Mouse (Mus musculus) layer of hippocampus, postnatal 14 days (tissue): ENCODE measurements at regions not wholly inside any gene's neighbourhood (a gene's known extent, or its start where the extent isn't known, plus 50 kb on each side); places are given as distances from the start of the nearest gene placed in this dataset.

Experiments
- DNase-seq, 2 experiments: peaks; one replicate each; pipeline ENCODE4 v3.0.0; 2021 to 2022; ENCODE audit warnings: low spot score in 2 of 2, mixed read lengths in 1 of 2

DNA sequence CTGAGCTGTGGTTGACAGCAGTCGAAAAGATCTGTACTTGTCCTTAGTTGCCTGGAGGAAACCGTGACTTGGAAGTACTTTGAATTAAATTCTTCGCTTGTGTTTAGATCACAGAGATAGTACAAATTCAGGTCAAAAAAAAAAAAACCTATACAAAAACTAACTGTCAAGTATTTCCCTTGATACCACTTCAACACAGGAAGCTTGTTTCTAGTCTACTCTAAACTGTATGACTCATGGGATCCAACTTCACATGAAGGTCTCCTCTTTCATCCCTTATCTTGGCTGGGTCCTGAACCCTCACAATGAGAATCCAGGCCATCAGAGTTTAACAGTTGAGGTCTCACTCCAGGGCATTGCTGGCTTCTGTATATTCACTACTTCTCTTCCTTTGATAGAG is 54.8 kb downstream of the Tmem30b start:
- DNase-seq = no peak

GRCm38 (mm10) chr12:73482858-73483257 is 63.3 kb downstream of the Tmem30b start:
- no peak for DNase-seq

GRCm38 (mm10) chr12:73482275-73482674 is 63.9 kb downstream of the Tmem30b start:
- no peak for DNase-seq

DNA sequence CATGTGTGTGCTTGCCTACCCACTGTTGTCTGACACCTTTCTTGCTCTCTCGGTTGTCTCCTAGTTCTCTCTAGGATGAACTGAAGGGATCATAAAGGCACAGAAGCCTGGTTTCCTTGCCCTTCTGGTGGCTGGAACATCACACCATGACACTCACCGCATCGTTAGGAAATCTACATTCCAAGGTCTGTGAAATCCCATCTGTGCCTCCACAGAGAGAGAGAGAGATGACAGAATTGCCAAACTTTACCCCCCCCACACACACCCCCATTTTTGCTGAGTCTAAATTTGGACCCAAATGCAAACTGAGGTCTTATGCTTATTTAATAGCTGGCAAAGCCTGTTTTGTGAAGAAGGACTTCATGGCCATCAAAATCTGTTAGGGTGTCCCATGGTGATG is 64.5 kb downstream of the Tmem30b start:
- no peak for DNase-seq

- DNase-seq = no peak
Measured at GRCm38 (mm10) chr12:73481165-73481564, 65.0 kb downstream of the Tmem30b start.

DNA sequence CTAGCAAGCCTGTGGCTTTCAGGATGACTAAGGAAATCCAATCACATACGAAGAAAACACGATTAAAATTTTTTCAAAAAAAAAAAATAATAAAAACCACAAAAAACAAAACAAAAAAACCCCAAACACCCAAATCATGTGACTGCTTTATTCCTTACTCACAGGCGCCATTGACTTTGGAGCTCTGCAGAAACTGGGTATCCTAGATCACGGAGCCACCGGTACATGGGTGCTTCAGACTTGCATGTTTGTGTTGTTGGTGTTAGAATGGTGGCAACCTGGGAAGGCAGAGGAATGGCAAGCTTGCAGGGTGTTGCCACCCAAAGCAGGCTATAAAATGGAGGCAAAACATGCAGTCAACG is 65.6 kb downstream of the Tmem30b start:
- no peak for DNase-seq

GRCm38 (mm10) chr12:73479932-73480609 is 66.1 kb downstream of the Tmem30b start:
- DNase-seq = no peak

- no peak for DNase-seq
Measured at GRCm38 (mm10) chr12:73478641-73479040, 67.6 kb downstream of the Tmem30b start.

GRCm38 (mm10) chr12:73476421-73476858 is 69.8 kb downstream of the Tmem30b start:
- no peak for DNase-seq

- no peak for DNase-seq
Measured at GRCm38 (mm10) chr12:73475774-73476173, 70.4 kb downstream of the Tmem30b start.

GRCm38 (mm10) chr12:73475020-73475419 is 71.2 kb downstream of the Tmem30b start:
- no peak for DNase-seq

GRCm38 (mm10) chr12:73473111-73473510 is 73.1 kb downstream of the Tmem30b start:
- no peak for DNase-seq

- DNase-seq = no peak
Measured at GRCm38 (mm10) chr12:73471966-73472365, 74.2 kb downstream of the Tmem30b start.

GRCm38 (mm10) chr12:73466484-73466883 is 79.7 kb downstream of the Tmem30b start:
- DNase-seq = no peak

DNA sequence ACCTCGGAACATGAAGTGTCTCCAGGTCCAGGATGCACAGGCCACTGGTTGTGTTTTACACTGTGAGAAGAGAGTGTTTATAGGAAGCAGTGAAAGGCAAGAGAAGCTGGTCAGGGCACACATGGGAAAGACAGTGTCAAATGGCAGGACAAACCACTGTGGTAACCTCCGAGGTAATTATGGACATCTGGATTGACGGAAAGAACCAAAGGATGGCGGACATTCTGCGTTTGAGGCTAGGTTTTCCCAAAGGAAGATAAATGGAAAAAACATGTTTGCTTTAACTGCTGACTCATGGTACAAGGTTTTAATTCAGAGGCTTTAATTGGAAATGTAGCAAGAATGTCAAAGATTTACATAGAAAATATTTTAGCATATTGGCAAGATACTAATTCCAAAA is 80.2 kb downstream of the Tmem30b start:
- DNase-seq = no peak

- DNase-seq = no peak
Measured at GRCm38 (mm10) chr12:73464311-73464710, 81.9 kb downstream of the Tmem30b start.

- peak in 1 of 2 experiments; percentile 15 for DNase-seq
Measured at GRCm38 (mm10) chr12:73462091-73462490, 84.1 kb downstream of the Tmem30b start.

DNA sequence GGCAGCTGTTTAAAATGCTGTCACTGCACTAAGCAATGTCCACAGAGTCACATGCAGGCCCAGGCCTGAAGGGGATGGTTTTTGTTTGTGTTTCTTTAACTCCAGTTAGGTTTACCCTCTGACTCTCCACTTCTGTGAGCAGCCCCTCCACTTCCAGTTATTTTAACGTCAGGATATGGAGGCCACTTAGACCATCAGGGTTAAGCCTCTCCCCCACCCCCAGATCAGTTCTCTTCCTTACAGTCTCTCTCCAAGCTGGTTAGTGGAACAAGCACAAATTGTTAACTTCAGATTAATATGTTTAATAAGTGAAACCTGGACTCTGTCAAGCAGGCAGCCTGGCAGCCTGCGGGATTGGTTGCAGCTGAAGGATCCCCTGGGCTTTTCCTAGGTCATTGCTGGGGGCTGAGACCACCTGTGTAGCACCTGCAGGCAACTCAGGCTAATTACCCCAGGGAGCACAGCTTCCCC is 85.9 kb downstream of the Tmem30b start:
- DNase-seq = no peak

DNA sequence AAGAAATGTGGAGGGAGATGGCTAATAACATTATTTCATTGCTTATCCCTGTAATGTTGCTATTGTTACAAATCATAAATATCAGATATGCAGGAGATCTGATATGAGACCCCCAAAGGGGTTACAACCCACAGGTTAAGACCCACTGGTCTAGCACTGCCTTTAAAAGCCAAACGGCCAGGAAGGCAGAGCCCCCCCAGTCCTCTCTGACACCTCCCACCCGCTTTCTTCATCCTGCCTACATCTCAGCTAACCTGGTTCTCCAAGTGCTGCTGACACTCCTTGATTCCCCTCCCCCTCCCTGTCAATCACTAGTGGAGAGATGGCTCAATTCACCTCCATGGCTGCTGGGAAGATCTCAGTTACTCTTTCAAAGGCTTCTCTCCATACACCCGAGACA is 94.9 kb downstream of the Tmem30b start:
- DNase-seq = no peak

GRCm38 (mm10) chr12:73450541-73450940 is 95.7 kb downstream of the Tmem30b start:
- no peak for DNase-seq

DNA sequence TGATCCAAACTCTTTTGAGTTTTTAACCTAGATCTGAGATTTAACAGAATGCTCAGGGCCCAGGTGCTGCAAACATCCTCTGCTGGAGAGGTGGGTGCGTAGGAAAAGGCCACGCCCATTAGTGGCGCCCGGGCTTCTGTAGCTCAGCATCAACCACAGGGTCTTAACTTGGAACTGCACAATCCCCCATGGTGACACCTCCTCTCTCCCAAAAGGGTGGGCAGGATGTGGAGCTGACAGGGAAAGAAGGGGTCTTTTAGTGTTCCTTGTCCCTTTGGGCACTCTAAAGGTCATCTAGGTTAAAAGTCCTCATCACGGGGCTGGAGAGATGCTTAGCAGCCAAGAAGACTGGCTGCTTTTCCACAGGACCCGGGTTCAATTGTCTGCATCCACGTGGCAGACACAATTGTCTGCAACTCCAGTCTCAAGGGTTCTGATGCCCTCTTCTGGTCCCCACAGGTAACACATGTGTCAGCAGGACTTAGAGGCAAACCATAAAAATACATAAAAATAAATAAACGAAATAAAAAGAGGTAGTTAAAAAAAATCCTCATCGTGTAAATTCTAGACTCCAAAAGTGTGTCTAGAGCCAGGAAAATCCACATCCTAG is 96.2 kb downstream of the Tmem30b start:
- DNase-seq = no peak

GRCm38 (mm10) chr12:73449069-73449468 is 97.1 kb downstream of the Tmem30b start:
- DNase-seq = no peak

GRCm38 (mm10) chr12:73448388-73448965 is 97.7 kb downstream of the Tmem30b start:
- DNase-seq = no peak
